Mouse (Mus musculus): ENCODE measurements around the gene Tmem243. TPM values are rescaled to one million over a fixed set of nuclear protein-coding genes. Genes with fewer than 3 reads are reported as not detected.

Gene Tmem243
- polyA plus RNA-seq, 1 experiment from 2014 or later = 13.1 TPM

DNA sequence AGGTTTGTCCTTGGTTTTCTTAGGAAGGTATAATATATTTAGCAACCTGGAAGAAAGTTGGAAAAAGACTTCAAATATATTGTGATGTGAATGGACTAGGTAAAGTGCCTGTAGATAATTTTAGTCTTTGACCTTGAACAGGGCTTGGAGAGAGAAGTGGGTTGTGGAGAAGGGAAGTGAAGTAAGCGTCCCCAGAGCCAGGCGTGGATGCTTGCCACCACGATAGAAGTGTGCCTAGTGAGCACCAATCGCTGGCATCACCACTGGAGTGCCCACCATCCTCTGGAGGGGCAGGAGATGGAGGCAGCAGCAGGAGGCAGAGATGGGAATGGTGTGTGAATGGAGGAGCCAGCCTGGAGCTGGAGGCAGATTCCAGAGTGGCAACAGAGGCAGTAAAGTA is 7.0 kb upstream of the Tmem243 start:
- whole genome bisulfite sequencing = 64% methylated on average over 4 of the region's 4 CpGs
- Histone ChIP-seq H3K4me1 (ENCODE audit: control insufficient read depth in 2 of 2, insufficient read depth in 2 of 2, low read length in 2 of 2) (no peaks in the 10 kb centered on the region), H3K4me2 (ENCODE audit: low read length) (no peak overlapping the region), H3K27ac (replicated peaks in 1 of 2; ENCODE audit: control insufficient read depth in 1 of 2, insufficient read depth in 1 of 2, low read depth in 2 of 2, low read length in 2 of 2) (no peak overlapping the region), H3K36me3 (ENCODE audit: control insufficient read depth, insufficient read depth, low read length) (no peaks in the 10 kb centered on the region), H3K9ac (ENCODE audit: low read length) (no peak overlapping the region), H3K9me3 (ENCODE audit: control insufficient read depth, low read length) (peaks cover 7% of the 10 kb centered on the region; the same call in 1 of the 2 replicates), H3K4me3 (ENCODE audit: control insufficient read depth in 1 of 2, insufficient read depth in 1 of 2, low read depth in 1 of 2, low read length in 2 of 2) (no peak overlapping the region), H3K27me3 (ENCODE audit: control insufficient read depth, insufficient read depth, low read length) (no peaks in the 10 kb centered on the region)
- no peak for ATAC-seq (ENCODE audit: insufficient number of reproducible peaks, insufficient read depth, low FRiP score, low read depth)

DNA sequence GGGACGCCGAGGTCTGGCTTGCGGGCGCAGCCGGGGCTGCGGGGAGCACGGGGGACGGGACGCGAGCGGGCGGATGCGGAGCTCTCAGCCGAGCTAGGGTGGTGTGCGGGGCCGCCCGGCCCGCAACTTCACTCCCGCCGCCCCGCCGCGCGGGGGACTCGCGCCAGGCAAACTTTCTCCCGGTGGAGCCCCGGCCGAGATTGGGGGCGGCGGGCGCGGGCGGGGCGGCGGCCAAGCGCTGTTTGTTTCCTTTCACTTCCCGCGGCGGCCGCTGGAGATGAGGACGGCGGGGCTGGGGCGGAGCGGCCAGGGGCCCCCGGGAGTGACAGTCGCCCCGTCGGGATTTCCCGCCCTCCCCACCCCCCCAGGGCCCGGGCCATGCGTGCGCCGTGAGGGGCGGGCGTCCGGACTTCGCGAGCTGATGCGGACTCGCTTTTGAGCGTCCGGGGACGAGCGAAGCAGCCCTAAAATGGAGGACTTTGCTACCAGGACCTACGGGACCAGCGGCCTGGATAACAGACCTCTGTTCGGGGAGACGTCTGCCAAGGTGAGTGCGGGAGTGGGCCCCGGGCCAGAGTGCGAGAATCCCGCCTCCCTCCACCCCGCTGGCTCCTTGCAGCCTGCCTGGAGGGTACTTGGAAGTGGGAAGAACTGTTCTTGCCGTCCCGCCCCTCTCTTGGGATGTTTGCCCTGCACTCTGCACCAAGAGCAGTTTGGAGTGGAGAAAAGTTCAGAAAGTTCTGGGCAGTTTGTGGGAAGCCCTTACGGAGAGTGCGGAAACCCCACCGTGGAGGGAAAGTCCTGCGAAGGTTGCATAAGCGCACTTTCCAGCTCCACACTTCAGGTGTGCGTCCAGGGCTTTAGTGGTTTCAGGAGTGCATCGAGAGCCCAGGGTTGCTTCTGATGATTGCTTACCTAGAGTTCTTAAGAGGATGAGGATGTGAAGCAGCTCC is 657 bp downstream of the Tmem243 start:
- H3K9me3 ChIP-seq (ENCODE audit: control insufficient read depth, low read length) = peaks cover 5% of the 10 kb centered on the region; the same call in 1 of the 2 replicates
- peaks cover 17% of the 10 kb centered on the region for H3K27me3 ChIP-seq (ENCODE audit: control insufficient read depth, insufficient read depth, low read length)
- WGBS = 1% methylated on average over 64 of the region's 83 CpGs
- H3K9ac ChIP-seq (ENCODE audit: low read length) = peak overlapping the region; percentile 84
- peak; percentile 62 for ATAC-seq (ENCODE audit: insufficient number of reproducible peaks, insufficient read depth, low FRiP score, low read depth)
- no peak overlapping the region for H3K27ac ChIP-seq (replicated peaks in 1 of 2; ENCODE audit: control insufficient read depth in 1 of 2, insufficient read depth in 1 of 2, low read depth in 2 of 2, low read length in 2 of 2)
- peaks cover 0 to 5% of the 10 kb centered on the region in 2 experiments; a peak in 2 of 4 replicates for H3K4me1 ChIP-seq (ENCODE audit: control insufficient read depth in 2 of 2, insufficient read depth in 2 of 2, low read length in 2 of 2)
- H3K36me3 ChIP-seq (ENCODE audit: control insufficient read depth, insufficient read depth, low read length) = no peaks in the 10 kb centered on the region
- peak overlapping the region; percentile 89 for H3K4me2 ChIP-seq (ENCODE audit: low read length)
- peak overlapping the region; percentile 85 to 91 for H3K4me3 ChIP-seq (ENCODE audit: control insufficient read depth in 1 of 2, insufficient read depth in 1 of 2, low read depth in 1 of 2, low read length in 2 of 2)

DNA sequence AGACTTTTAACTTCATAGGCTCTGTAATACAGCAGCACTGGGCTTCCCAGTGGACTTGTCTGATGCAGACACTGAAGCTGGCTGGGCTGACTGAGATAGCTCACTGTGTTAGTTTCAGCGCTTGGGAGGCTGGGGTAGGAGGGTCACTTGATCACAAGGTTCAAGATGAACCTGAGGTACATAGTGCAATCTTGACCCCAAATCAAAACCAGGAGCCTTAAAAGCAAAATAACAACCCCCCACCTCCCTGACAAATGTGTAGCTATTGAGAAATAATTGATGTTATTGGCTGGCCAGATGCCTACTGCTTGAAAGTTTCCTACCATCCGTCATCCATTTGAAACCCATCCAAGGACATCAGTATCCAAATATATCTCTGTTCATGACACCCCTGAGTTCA is 2.2 kb downstream of the Tmem243 start:
- no peak overlapping the region for H3K4me2 ChIP-seq (ENCODE audit: low read length)

DNA sequence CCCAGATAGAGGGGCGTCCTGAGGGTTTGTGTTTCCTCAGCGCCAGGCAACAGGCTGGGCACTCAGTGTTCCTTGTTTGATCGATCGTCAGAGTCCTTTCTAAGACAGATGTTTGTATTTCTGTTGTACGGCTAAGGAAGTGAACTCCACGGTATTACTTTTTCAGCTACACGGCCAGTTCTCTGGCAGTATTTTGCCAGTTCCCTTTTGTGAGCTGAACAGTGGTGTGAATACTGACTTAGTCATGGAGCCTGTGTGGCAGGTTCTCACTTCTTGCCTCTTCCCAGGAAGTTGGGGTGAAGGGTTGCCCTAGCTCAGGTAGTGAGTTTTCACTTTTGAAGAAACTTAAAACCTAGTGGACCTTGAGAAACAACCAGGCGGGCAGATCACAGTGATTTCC is 3.5 kb downstream of the Tmem243 start:
- 83% methylated on average over 8 of the region's 8 CpGs for WGBS
- H3K27ac ChIP-seq (replicated peaks in 1 of 2; ENCODE audit: control insufficient read depth in 1 of 2, insufficient read depth in 1 of 2, low read depth in 2 of 2, low read length in 2 of 2) = no peak overlapping the region
- no peak overlapping the region for H3K9ac ChIP-seq (ENCODE audit: low read length)
- H3K4me2 ChIP-seq (ENCODE audit: low read length) = no peak overlapping the region
- no peaks in the 10 kb centered on the region for H3K9me3 ChIP-seq (ENCODE audit: control insufficient read depth, low read length)
- peaks cover 0 to 5% of the 10 kb centered on the region in 2 experiments; a peak in 2 of 4 replicates for H3K4me1 ChIP-seq (ENCODE audit: control insufficient read depth in 2 of 2, insufficient read depth in 2 of 2, low read length in 2 of 2)
- peaks cover 17% of the 10 kb centered on the region for H3K27me3 ChIP-seq (ENCODE audit: control insufficient read depth, insufficient read depth, low read length)
- no peak for ATAC-seq (ENCODE audit: insufficient number of reproducible peaks, insufficient read depth, low FRiP score, low read depth)
- H3K36me3 ChIP-seq (ENCODE audit: control insufficient read depth, insufficient read depth, low read length) = no peaks in the 10 kb centered on the region
- H3K4me3 ChIP-seq (ENCODE audit: control insufficient read depth in 1 of 2, insufficient read depth in 1 of 2, low read depth in 1 of 2, low read length in 2 of 2) = no peak overlapping the region

More for the DNA sequence above, 2.2 kb downstream of the Tmem243 start:
- Histone ChIP-seq H3K4me1 (ENCODE audit: control insufficient read depth in 2 of 2, insufficient read depth in 2 of 2, low read length in 2 of 2) (peaks cover 0 to 5% of the 10 kb centered on the region in 2 experiments; a peak in 2 of 4 replicates), H3K4me3 (ENCODE audit: control insufficient read depth in 1 of 2, insufficient read depth in 1 of 2, low read depth in 1 of 2, low read length in 2 of 2) (no peak overlapping the region), H3K9ac (ENCODE audit: low read length) (no peak overlapping the region), H3K27ac (replicated peaks in 1 of 2; ENCODE audit: control insufficient read depth in 1 of 2, insufficient read depth in 1 of 2, low read depth in 2 of 2, low read length in 2 of 2) (no peak overlapping the region), H3K27me3 (ENCODE audit: control insufficient read depth, insufficient read depth, low read length) (peaks cover 17% of the 10 kb centered on the region), H3K9me3 (ENCODE audit: control insufficient read depth, low read length) (no peaks in the 10 kb centered on the region), H3K36me3 (ENCODE audit: control insufficient read depth, insufficient read depth, low read length) (no peaks in the 10 kb centered on the region)
- WGBS = 90% methylated on average over 2 of the region's 2 CpGs
- ATAC-seq (ENCODE audit: insufficient number of reproducible peaks, insufficient read depth, low FRiP score, low read depth) = no peak

DNA sequence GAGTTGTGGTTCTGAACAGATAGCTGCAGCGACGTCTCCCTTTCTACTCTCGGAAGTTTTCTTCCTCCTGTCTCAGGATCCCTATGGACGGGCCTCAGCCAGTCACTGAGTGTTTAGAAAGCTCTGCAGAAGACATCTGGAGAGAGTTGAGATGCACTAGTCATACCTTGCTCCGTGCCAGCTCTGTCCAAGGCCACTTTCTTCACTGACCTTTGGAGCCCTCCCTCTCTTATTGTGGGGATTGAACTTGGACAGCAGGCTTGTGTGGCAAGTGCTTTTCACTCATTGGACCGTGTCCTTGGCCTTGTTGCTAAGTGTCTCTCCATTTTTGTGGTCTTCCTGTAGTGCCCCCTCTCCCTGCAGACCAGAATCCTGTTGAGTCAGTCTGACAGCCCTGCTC is 6.3 kb downstream of the Tmem243 start:
- Histone ChIP-seq H3K4me1 (ENCODE audit: control insufficient read depth in 2 of 2, insufficient read depth in 2 of 2, low read length in 2 of 2) (no peaks in the 10 kb centered on the region), H3K27me3 (ENCODE audit: control insufficient read depth, insufficient read depth, low read length) (peaks cover 13% of the 10 kb centered on the region), H3K9ac (ENCODE audit: low read length) (no peak overlapping the region), H3K4me2 (ENCODE audit: low read length) (no peak overlapping the region), H3K9me3 (ENCODE audit: control insufficient read depth, low read length) (no peaks in the 10 kb centered on the region), H3K27ac (replicated peaks in 1 of 2; ENCODE audit: control insufficient read depth in 1 of 2, insufficient read depth in 1 of 2, low read depth in 2 of 2, low read length in 2 of 2) (no peak overlapping the region), H3K36me3 (ENCODE audit: control insufficient read depth, insufficient read depth, low read length) (no peaks in the 10 kb centered on the region), H3K4me3 (ENCODE audit: control insufficient read depth in 1 of 2, insufficient read depth in 1 of 2, low read depth in 1 of 2, low read length in 2 of 2) (no peak overlapping the region)
- 69% methylated on average over 6 of the region's 6 CpGs for WGBS
- ATAC-seq (ENCODE audit: insufficient number of reproducible peaks, insufficient read depth, low FRiP score, low read depth) = no peak

DNA sequence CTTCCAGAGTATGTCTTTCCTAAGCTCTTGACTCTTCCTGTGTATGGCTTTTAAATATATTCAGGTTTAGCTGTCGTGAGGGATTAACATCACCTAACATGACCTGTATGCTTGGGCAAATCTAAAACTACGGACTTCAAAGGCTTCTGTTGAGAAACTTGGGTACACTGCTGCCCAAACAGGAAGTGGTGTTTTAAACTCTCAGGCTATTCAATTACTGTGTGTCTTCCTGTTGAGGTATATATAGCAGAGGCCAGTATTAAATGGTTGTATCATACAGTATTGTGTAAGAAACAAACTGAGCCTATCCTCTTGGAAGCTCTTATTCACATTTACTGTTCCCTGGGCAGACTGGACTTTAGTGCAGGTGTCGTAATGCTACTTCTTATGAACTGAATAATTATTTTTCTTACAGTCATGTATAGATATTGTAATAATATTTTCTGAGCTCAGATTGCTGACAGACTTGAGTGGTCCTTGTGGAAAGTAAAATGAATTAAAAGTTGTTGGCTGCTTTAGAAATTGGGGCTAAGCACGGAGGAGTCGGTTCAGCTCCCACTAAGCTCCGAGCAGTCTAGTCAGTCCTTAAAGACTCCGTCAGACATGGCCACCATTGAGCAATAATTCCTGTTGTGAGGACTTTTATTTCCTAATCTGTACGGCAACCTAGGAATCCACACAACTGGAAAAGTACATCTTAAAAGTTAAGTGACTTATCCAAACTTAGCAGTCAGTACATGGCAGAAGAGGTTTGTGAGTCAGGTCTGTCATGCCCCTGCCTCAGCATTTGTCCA is 7.0 kb downstream of the Tmem243 start:
- Histone ChIP-seq H3K27ac (replicated peaks in 1 of 2; ENCODE audit: control insufficient read depth in 1 of 2, insufficient read depth in 1 of 2, low read depth in 2 of 2, low read length in 2 of 2) (no peak overlapping the region), H3K4me2 (ENCODE audit: low read length) (no peak overlapping the region), H3K36me3 (ENCODE audit: control insufficient read depth, insufficient read depth, low read length) (no peaks in the 10 kb centered on the region), H3K27me3 (ENCODE audit: control insufficient read depth, insufficient read depth, low read length) (peaks cover 6% of the 10 kb centered on the region), H3K4me3 (ENCODE audit: control insufficient read depth in 1 of 2, insufficient read depth in 1 of 2, low read depth in 1 of 2, low read length in 2 of 2) (no peak overlapping the region), H3K9me3 (ENCODE audit: control insufficient read depth, low read length) (no peaks in the 10 kb centered on the region), H3K9ac (ENCODE audit: low read length) (no peak overlapping the region), H3K4me1 (ENCODE audit: control insufficient read depth in 2 of 2, insufficient read depth in 2 of 2, low read length in 2 of 2) (no peaks in the 10 kb centered on the region; a peak in 1 of 4 replicates)
- WGBS = 77% methylated on average over 8 of the region's 8 CpGs
- no peak for ATAC-seq (ENCODE audit: insufficient number of reproducible peaks, insufficient read depth, low FRiP score, low read depth)

DNA sequence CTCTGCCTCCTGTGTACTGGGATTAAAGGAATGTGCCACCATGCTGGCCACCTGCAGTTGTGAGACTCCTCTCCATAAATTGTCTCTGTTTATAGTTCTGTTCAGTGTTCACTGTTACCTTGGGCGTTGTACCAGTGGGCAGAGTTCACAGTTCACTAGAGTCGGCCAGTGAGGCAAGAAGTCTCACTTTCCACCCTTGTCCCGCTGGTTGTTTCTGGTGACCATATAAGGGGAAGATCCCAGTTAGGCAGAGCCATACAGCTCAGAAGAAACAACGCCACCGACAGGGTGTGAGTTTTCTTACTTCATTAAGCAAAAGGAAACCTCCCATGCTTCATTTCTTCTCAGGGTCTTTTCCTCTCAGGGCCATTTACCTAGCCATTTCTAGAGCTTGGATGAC is 8.0 kb downstream of the Tmem243 start:
- Histone ChIP-seq H3K27ac (replicated peaks in 1 of 2; ENCODE audit: control insufficient read depth in 1 of 2, insufficient read depth in 1 of 2, low read depth in 2 of 2, low read length in 2 of 2) (no peak overlapping the region), H3K9ac (ENCODE audit: low read length) (no peak overlapping the region), H3K9me3 (ENCODE audit: control insufficient read depth, low read length) (no peaks in the 10 kb centered on the region), H3K4me3 (ENCODE audit: control insufficient read depth in 1 of 2, insufficient read depth in 1 of 2, low read depth in 1 of 2, low read length in 2 of 2) (no peak overlapping the region), H3K27me3 (ENCODE audit: control insufficient read depth, insufficient read depth, low read length) (peaks cover 4% of the 10 kb centered on the region), H3K36me3 (ENCODE audit: control insufficient read depth, insufficient read depth, low read length) (no peaks in the 10 kb centered on the region), H3K4me1 (ENCODE audit: control insufficient read depth in 2 of 2, insufficient read depth in 2 of 2, low read length in 2 of 2) (no peaks in the 10 kb centered on the region; a peak in 1 of 4 replicates), H3K4me2 (ENCODE audit: low read length) (no peak overlapping the region)
- 74% methylated on average over 5 of the region's 5 CpGs for WGBS
- ATAC-seq (ENCODE audit: insufficient number of reproducible peaks, insufficient read depth, low FRiP score, low read depth) = no peak

Data from heart, embryonic 14.5 days (tissue).